Mouse (Mus musculus) neural tube, embryonic 13.5 days (tissue): ENCODE results near the gene B4galt3. TPM values are rescaled to one million over a fixed set of nuclear protein-coding genes. Genes with fewer than 3 reads are reported as not detected.

ENCODE experiments used
- ATAC-seq: fragments of 200-750 bp; cut with Nextera tagmentation; 2 replicates; pipeline ENCODE4 v1.8.0; 2017; ENCODE audit warnings: low read depth, mild to moderate bottlenecking, moderate TSS enrichment, moderate library complexity
- H3K27ac ChIP-seq: fragments of 300-500 bp; sonication (generic); replicated peaks from 2 replicates; pipeline ENCODE4 v1.5.1; 2015; ENCODE audit warnings: moderate library complexity, mild to moderate bottlenecking, inconsistent platforms
- H3K27me3 ChIP-seq: fragments of 300-500 bp; sonication (generic); 2 replicates; pipeline ENCODE4 v1.6.1; 2015; ENCODE audit warnings: mild to moderate bottlenecking, inconsistent platforms
- H3K36me3 ChIP-seq: fragments of 300-500 bp; sonication (generic); 2 replicates; pipeline ENCODE4 v1.6.1; 2015; ENCODE audit warnings: mild to moderate bottlenecking, inconsistent platforms
- H3K4me1 ChIP-seq: fragments of 300-500 bp; sonication (generic); replicated peaks from 2 replicates; pipeline ENCODE4 v1.6.1; 2015; ENCODE audit warnings: inconsistent platforms
- H3K4me2 ChIP-seq: fragments of 300-500 bp; sonication (generic); 2 replicates; pipeline ENCODE4 v1.6.1; 2015; ENCODE audit warnings: inconsistent platforms, mild to moderate bottlenecking, moderate library complexity
- H3K4me3 ChIP-seq: fragments of 300-500 bp; sonication (generic); 2 replicates; pipeline ENCODE4 v1.5.1; 2015; ENCODE audit warnings: mild to moderate bottlenecking, inconsistent platforms
- H3K9ac ChIP-seq: fragments of 300-500 bp; sonication (generic); 2 replicates; pipeline ENCODE4 v1.6.1; 2015; ENCODE audit warnings: moderate library complexity, mild to moderate bottlenecking, inconsistent platforms
- H3K9me3 ChIP-seq: fragments of 300-500 bp; sonication (generic); 2 replicates; pipeline ENCODE4 v1.6.1; 2016; ENCODE audit warnings: inconsistent platforms
- WGBS: fragments of 180-500 bp; shearing (Covaris S2); methylation state at CpG from one replicate; pipeline ENCODE4 v1.1.7; 2015; 5-methylcytosine and 5-hydroxymethylcytosine counted together
- polyA plus RNA-seq: library from polyadenylated mRNA; unstranded; fragments of >200 nt; fragmentation: Nextera tagmentation; extraction: Ambion mirVana; gene quantifications from 2 replicates; pipeline ENCODE4 v1.2.1, GENCODE M21; 2015

The B4galt3 gene
- polyA plus RNA-seq, 1 experiment from 2014 or later, result 97.8 TPM

DNA sequence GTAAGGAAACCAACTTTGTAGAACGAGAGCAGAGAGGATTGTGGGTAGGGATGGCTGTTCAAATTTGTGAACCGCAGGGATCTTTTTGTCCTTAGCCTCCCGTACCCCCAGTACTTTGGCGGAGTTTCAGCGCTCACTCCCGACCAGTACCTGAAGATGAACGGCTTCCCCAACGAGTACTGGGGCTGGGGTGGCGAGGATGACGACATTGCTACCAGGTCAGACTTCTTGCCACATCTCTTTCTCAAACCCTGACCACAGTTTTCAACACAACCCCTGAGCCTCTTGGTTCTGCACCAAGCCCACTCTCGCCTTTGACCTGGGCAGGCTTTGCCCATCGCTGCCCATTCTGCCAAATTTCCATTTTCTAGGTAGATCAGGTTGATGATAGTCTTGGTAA is 4.0 kb downstream of the B4galt3 start:
- H3K27ac ChIP-seq, result no peak overlapping the region
- peaks cover 72% of the 10 kb centered on the region for H3K36me3 ChIP-seq
- 89% methylated on average over 12 of the region's 12 CpGs for WGBS
- H3K9me3 ChIP-seq, result no peaks in the 10 kb centered on the region
- peaks cover 32% of the 10 kb centered on the region for H3K4me1 ChIP-seq
- ATAC-seq, result no peak
- H3K4me3 ChIP-seq, result no peak overlapping the region
- no peaks in the 10 kb centered on the region for H3K27me3 ChIP-seq
- H3K9ac ChIP-seq, result no peak overlapping the region
- H3K4me2 ChIP-seq, result no peak overlapping the region

DNA sequence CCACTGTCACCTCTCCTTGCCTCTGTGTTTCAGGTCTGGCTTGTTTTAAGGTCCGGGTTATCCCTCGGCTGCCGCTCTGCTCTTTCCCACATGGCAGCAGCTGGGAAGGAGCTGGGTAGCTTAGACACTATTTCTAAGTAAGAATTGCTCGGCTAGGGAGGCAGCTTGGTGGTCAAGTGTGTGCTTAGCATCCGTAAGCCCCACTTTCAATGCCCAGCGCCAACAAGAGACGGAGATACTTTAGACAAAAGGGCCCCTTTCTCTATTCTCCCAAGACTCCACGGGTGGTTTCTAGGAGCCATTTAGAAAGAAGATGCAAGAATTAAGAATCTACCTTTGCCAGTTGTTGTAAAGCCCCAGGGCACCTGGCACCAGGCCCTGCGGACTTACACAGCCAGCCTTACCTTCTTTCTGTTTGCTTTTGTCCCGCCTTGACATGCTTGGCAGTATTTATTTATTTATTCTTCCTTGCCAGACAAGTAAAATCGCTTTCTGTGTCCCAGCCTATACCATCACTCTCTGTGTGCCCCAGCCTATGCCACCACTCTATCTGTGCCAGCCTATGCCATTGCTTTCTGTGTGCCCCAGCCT is 5.1 kb downstream of the B4galt3 start:
- no peak for ATAC-seq
- Histone ChIP-seq H3K36me3 (peaks cover 72% of the 10 kb centered on the region), H3K4me1 (peaks cover 34% of the 10 kb centered on the region), H3K4me2 (no peak overlapping the region), H3K9ac (no peak overlapping the region), H3K9me3 (no peaks in the 10 kb centered on the region), H3K4me3 (no peak overlapping the region), H3K27me3 (no peaks in the 10 kb centered on the region), H3K27ac (no peak overlapping the region)
- WGBS, result 80% methylated on average over 11 of the region's 11 CpGs

DNA sequence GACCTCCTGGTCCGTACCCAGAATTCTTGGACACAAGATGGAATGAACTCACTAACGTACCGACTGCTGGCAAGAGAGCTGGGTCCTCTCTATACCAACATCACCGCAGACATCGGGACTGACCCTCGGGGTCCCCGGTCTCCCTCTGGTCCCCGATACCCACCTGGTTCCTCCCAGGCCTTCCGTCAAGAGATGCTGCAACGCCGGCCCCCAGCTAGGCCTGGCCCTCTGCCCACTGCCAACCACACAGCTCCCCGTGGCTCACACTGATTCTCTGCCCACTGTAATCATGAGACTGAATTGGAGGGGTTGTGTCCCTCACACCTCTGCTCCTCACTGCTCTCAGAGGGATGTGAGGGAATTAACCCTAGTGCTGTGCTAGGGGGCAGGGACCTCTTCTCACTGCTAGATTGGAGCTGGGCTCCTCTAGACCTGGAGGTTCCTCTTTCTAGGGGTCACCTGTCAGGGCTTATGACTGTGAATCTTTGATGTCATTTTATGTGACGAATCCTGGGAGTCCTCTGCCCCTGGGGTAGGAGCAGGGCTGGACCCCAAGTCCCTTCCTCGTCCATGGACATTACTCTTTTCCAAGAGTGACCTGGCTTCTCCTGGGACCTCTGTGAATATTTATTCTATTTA is 6.1 kb downstream of the B4galt3 start:
- Histone ChIP-seq H3K4me3 (no peak overlapping the region), H3K27ac (no peak overlapping the region), H3K9me3 (no peaks in the 10 kb centered on the region), H3K4me1 (peaks cover 32% of the 10 kb centered on the region), H3K9ac (no peak overlapping the region), H3K4me2 (no peak overlapping the region), H3K36me3 (peaks cover 72% of the 10 kb centered on the region), H3K27me3 (no peaks in the 10 kb centered on the region)
- no peak for ATAC-seq
- 94% methylated on average over 14 of the region's 14 CpGs for WGBS

DNA sequence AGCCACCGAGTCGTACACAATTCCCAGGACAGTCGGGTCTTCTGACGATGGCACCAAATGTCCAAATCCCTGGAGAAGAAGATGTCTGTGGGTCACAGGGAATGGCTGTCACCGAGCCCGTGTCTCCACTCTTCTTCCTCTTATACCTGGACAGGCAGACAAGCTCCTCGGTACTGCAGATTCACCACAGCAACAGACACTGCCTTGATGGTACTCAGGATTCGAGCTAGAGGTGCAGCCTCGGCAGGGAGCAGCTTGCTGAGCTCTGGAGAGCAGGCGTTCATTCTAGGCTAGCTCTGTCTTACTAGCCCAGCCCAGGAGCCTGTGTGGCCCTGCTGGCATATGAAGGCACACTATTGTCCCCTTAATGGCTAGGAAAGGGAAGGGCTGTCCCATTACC is 7.6 kb downstream of the B4galt3 start:
- Histone ChIP-seq H3K4me1 (peaks cover 29% of the 10 kb centered on the region), H3K4me2 (no peak overlapping the region), H3K9me3 (no peaks in the 10 kb centered on the region), H3K27ac (no peak overlapping the region), H3K27me3 (no peaks in the 10 kb centered on the region), H3K36me3 (peaks cover 66% of the 10 kb centered on the region), H3K9ac (no peak overlapping the region), H3K4me3 (no peak overlapping the region)
- no peak for ATAC-seq
- 82% methylated on average over 10 of the region's 10 CpGs for WGBS

DNA sequence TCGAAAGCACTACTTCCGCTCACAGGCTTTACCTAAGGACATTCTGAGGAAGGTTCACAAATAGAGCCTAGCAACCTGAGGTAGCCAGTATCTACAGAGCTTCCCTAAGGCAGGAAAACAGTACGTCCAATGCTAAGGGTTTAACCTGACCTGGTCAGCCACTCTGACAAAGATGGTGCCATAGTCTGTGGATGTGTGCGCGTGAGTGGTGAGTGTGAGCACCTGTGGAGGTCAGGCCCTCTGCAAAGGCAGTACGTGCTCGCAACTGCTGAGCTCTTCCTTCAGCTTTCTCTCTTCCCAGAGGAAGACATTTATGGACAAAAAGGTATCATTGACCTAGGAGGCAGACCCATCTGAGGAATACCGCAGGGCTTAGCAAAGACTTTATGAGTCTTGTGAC is 8.3 kb downstream of the B4galt3 start:
- Histone ChIP-seq H3K9ac (no peak overlapping the region), H3K4me2 (no peak overlapping the region), H3K27me3 (no peaks in the 10 kb centered on the region), H3K27ac (no peak overlapping the region), H3K36me3 (peaks cover 66% of the 10 kb centered on the region), H3K4me3 (no peak overlapping the region), H3K9me3 (no peaks in the 10 kb centered on the region), H3K4me1 (peaks cover 29% of the 10 kb centered on the region)
- 95% methylated on average over 8 of the region's 8 CpGs for whole genome bisulfite sequencing
- no peak for ATAC-seq

DNA sequence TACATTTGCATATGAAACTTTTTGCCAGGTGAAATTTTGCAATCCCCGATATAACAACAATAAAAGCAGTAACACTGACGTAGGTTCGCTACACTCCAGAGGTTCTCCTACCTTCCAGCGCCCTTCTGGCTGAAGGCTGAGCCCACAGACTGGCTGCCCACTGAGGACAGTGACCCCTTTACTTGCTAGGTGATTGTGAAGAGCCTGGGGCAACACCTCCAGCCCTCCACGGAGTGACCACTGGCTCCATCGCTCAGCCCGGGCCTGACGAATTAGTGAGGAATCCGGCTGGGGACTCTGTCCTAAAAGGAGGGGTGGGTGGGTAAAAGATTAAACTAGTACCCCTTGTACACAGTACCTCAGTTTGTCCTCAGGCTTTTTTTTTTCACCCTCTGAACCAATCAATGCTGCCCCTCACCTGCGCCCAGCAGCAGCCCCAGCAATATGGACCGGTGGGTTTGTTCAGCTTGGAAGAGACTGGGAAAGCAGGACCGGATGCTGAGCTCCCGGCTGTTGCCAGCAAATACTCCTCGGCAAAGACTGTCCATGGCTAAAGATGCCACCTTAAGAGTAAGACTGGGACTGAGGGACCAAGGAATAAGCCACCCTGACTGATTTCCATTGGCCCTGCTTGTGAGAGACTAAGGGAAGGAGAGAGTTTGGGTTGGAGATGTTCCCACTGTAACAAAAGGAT is 9.0 kb downstream of the B4galt3 start:
- Histone ChIP-seq H3K9me3 (no peaks in the 10 kb centered on the region), H3K4me2 (0 out of 2 replicates have a peak overlapping the region, but pooled peaks have one; percentile 91), H3K27ac (no peak overlapping the region), H3K4me1 (peaks cover 29% of the 10 kb centered on the region), H3K36me3 (peaks cover 66% of the 10 kb centered on the region), H3K27me3 (no peaks in the 10 kb centered on the region), H3K4me3 (peak overlapping the region; percentile 63; the same call in 1 of the 2 replicates), H3K9ac (peak overlapping the region; percentile 78)
- ATAC-seq, result no peak
- WGBS, result 89% methylated on average over 14 of the region's 14 CpGs

DNA sequence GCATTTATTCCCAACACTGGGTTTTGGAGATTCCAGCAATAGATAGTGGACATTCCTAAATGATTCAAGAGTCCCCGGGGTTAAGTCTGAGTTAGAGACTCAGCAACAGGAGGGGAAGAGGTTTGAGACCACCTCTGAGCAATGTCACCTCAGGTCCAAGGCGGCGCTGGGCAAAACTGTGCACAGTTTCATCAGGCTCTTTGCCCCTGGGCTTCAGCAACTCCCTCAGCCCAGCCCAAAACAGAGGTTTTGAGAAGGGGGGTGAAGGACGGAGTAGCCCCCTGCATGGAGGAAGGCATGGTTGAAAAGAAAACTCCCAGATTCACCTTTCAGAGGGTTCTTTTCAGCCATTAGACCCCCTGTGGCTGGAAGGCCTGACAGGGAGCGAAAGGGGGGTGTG is 9.6 kb downstream of the B4galt3 start:
- Histone ChIP-seq H3K4me3 (peak overlapping the region; percentile 63), H3K36me3 (peaks cover 65% of the 10 kb centered on the region)
- WGBS, result 71% methylated on average over 5 of the region's 5 CpGs

DNA sequence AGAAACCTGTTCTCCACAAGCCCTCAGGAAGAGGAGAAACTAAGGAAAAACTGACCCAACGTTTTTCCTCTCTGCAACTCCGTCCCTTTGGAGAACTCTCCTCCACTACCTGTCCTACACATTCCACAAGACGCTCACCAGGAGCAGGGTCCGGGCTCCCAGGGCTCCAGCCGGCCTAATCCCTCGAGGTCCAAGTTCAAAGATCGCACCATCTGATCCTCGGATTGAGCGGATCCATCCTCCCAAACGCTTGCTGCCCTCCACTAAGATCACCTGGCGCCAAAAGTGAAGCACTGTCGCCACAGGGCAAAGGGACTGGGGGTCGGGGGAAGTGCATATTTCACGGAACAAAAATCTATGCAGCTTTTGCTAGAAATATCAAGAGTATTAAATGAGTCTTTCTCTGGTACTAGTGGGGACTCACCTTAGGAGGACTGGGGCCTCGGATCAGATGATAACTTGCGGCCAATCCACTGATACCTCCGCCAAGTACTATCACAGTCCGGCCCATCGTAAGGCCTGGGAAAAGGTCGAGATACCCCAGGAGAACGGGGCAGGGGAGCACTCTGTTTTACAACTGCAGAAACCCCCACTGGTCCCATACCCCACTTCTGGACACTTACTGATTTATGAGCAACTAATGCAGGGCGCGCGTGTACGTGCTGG is 10.3 kb downstream of the B4galt3 start:
- Histone ChIP-seq H3K36me3 (peaks cover 65% of the 10 kb centered on the region), H3K9ac (peak overlapping the region; percentile 78), H3K27me3 (no peaks in the 10 kb centered on the region), H3K4me3 (peak overlapping the region; percentile 63), H3K4me1 (peaks cover 38% of the 10 kb centered on the region), H3K9me3 (no peaks in the 10 kb centered on the region), H3K4me2 (peak overlapping the region; percentile 91), H3K27ac (no peak overlapping the region; the same call in 1 of the 2 replicates)
- 2% methylated on average over 25 of the region's 25 CpGs for WGBS
- ATAC-seq, result peak; percentile 45; the same call in 1 of the 2 replicates

More for the DNA sequence above, 9.6 kb downstream of the B4galt3 start:
- Histone ChIP-seq H3K9ac (peak overlapping the region; percentile 78), H3K4me1 (peaks cover 32% of the 10 kb centered on the region), H3K27ac (no peak overlapping the region), H3K4me2 (peak overlapping the region; percentile 91), H3K9me3 (no peaks in the 10 kb centered on the region), H3K27me3 (no peaks in the 10 kb centered on the region)
- no peak for ATAC-seq

DNA sequence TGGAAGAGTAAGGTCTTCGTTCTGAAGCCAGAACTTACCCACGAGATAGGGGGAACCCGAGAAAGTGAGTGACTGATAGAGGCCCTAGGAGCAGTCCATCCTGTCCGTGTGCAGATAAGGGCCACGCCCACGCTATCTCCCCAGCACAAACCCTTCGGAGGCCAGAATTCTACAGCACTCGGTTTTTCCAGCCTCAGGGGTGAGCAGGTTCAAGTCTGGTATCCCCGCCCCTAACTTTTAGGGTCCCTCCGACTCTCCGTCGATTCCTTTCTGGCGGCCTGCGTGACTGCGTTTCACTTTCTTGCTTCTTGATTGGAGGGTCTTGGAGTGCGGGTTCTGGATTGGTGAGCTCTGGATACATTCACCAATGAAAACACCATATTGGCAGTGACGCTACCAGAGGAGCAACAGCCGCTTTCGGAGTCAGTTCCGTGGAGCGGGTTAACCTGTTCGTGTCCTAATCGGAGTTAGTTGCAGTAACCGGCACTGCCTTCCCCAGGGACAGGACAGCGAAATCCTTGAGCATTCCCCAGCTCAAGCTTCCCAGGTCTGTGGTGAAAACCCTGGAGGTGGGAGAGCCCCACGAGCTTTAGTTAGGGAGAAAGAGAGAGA is 10.9 kb downstream of the B4galt3 start, which contains the start of gene Ppox:
Gene Ppox (minus strand): TSS at position 271 of the 612 bp plus-strand sequence.
- H3K36me3 ChIP-seq, result peaks cover 65% of the 10 kb centered on the region
- H3K4me2 ChIP-seq, result peak within 1 kb of the TSS; percentile 91
- no peaks in the 10 kb centered on the region for H3K27me3 ChIP-seq
- H3K9me3 ChIP-seq, result no peaks in the 10 kb centered on the region
- peak within 1 kb of the TSS; percentile 78 for H3K27ac ChIP-seq
- WGBS, result under 1% methylated on average over 26 of the region's 26 CpGs
- H3K4me3 ChIP-seq, result peak within 1 kb of the TSS; percentile 63
- peaks cover 45% of the 10 kb centered on the region for H3K4me1 ChIP-seq
- ATAC-seq, result peak; percentile 98
- peak within 1 kb of the TSS; percentile 78 for H3K9ac ChIP-seq

DNA sequence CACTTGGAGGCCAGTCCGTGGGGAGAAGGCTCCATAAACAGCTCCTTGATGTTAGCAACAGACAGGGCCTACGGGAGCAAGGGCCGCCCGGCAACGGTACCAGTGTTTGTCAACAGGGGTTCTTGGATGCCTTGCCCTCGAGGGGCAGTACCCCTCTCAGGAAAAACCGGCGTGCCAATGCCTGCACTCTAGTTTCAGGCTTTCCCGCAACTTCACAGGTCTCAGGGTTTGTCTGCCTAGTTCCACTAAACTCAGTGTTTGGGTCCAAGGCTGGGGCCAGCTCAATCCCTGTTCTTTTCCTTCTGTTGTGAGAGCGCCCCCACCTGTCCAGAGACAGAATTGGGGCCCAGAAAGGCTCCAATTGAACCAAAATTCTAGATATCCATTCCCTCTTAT is 11.4 kb downstream of the B4galt3 start:
- ATAC-seq, result peak; percentile 40
- Histone ChIP-seq H3K4me1 (peaks cover 45% of the 10 kb centered on the region), H3K36me3 (peaks cover 65% of the 10 kb centered on the region), H3K9ac (peak overlapping the region; percentile 60), H3K4me3 (peak overlapping the region; percentile 63), H3K27ac (peak overlapping the region; percentile 78), H3K4me2 (peak overlapping the region; percentile 91), H3K27me3 (no peaks in the 10 kb centered on the region), H3K9me3 (no peaks in the 10 kb centered on the region)
- WGBS, result under 1% methylated on average over 10 of the region's 10 CpGs

DNA sequence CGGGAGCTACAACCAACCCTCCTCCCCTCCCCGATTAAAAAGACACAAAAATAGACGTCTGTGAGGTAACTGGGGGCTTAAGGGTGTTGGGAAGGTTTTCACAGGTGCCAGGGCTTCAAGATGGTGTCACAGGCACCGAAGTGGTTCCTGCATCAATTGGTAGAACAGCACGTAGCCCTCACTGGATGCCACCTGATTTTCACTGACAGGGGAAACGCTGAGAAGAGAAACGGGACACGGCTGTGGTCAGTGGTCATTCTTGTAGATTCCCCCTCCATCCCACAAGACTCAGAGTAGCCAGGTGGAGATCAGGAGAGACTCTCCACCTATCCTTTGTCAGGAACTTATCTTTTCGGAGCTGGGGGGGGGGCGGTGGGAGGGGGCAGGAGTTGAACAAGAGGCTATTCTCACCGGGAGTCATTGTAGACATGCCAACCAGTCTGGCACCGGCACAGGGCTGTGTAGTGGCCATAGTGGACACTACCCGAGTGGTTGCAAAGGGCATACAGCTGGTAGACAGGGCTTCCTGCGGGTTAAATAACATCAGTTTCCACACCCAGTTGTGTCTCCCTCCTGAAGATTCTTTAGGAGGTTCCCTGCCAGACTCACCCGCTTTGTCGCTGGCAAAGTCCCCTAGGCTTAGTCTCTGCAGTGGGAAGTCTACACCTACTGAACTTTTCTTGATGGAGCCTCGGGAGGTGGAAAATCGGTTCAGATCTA is 12.1 kb downstream of the B4galt3 start:
- Histone ChIP-seq H3K4me1 (peaks cover 52% of the 10 kb centered on the region), H3K36me3 (peaks cover 60% of the 10 kb centered on the region), H3K27me3 (no peaks in the 10 kb centered on the region), H3K9ac (peak overlapping the region; percentile 60; the same call in 1 of the 2 replicates), H3K4me2 (peak overlapping the region; percentile 91), H3K4me3 (peak overlapping the region; percentile 63; the same call in 1 of the 2 replicates), H3K27ac (no peak overlapping the region), H3K9me3 (no peaks in the 10 kb centered on the region)
- ATAC-seq, result no peak
- 80% methylated on average over 18 of the region's 18 CpGs for WGBS
